Mouse (Mus musculus) neural tube, embryonic 15.5 days (tissue): Measurements from ENCODE around the gene Gm10220. TPM values are rescaled to one million over a fixed set of nuclear protein-coding genes. Genes with fewer than 3 reads are reported as not detected.
"Not testable (repeated sequence)": the region's sequence is repeated elsewhere in the genome, so short reads cannot be mapped to it uniquely, and the experiment has no call there.

Experiments used
- ATAC-seq: fragments of 200-750 bp; cut with Nextera tagmentation; 2 replicates; pipeline ENCODE4 v1.8.0; 2017; ENCODE audit warnings: mild to moderate bottlenecking, moderate TSS enrichment, moderate library complexity; ENCODE audit not compliant: low FRiP score
- H3K27ac ChIP-seq: fragments of 300-500 bp; sonication (generic); replicated peaks from 2 replicates; pipeline ENCODE4 v1.5.1; 2015; ENCODE audit warnings: mild to moderate bottlenecking, inconsistent platforms
- H3K27me3 ChIP-seq: fragments of 300-500 bp; sonication (generic); replicated peaks from 2 replicates; pipeline ENCODE4 v1.6.1; 2015; ENCODE audit warnings: inconsistent platforms
- H3K36me3 ChIP-seq: fragments of 300-500 bp; sonication (generic); 2 replicates; pipeline ENCODE4 v1.6.1; 2015; ENCODE audit warnings: inconsistent platforms
- H3K4me1 ChIP-seq: fragments of 300-500 bp; sonication (generic); 2 replicates; pipeline ENCODE4 v1.6.1; 2015; ENCODE audit warnings: inconsistent platforms
- H3K4me2 ChIP-seq: fragments of 300-500 bp; sonication (generic); 2 replicates; pipeline ENCODE4 v1.6.1; 2015; ENCODE audit warnings: inconsistent platforms, mild to moderate bottlenecking, moderate library complexity
- H3K4me3 ChIP-seq: fragments of 300-500 bp; sonication (generic); replicated peaks from 2 replicates; pipeline ENCODE4 v1.5.1; 2015; ENCODE audit warnings: mild to moderate bottlenecking, inconsistent platforms
- H3K9ac ChIP-seq: fragments of 300-500 bp; sonication (generic); replicated peaks from 2 replicates; pipeline ENCODE4 v1.6.1; 2015; ENCODE audit warnings: mild to moderate bottlenecking, inconsistent platforms
- H3K9me3 ChIP-seq: fragments of 300-500 bp; sonication (generic); replicated peaks from 2 replicates; pipeline ENCODE4 v1.6.1; 2016; ENCODE audit warnings: inconsistent platforms
- WGBS: fragments of 180-500 bp; shearing (Covaris S2); methylation state at CpG from one replicate; pipeline ENCODE4 v1.1.7; 2015; ENCODE audit warnings: mixed read lengths; 5-methylcytosine and 5-hydroxymethylcytosine counted together
- polyA plus RNA-seq: library from polyadenylated mRNA; unstranded; fragments of >200 nt; fragmentation: Nextera tagmentation; extraction: Ambion mirVana; gene quantifications from 2 replicates; pipeline ENCODE4 v1.2.1, GENCODE M21; 2015

Gene Gm10220
- polyA plus RNA-seq, result 0.18 and 0.19 TPM in 2 replicates

DNA sequence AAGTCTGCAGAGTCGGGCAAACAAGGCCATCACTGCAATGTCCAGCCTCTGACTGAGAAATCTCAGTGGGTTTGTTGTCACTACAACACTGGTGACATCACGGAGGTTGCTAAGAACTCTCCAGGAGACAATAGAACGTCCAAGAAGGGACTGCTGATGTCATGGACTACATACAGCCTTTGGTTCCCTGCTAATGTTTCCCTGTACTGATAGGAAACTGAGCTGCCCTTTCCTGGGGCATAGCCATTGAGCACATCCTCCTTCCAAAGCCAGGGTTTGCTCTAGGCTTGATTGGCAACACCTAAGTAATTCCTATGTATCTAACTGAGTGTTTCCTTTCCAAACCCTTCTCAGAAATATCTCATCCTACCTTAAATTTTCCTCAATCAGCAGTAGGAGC, at the start of gene Gm10220:
TSS of gene Gm10220 (minus strand) at position 101 of the 400 bp plus-strand sequence.
- not testable (repeated sequence) for H3K4me2 ChIP-seq, H3K4me3 ChIP-seq, H3K9ac ChIP-seq, ATAC-seq, H3K27me3 ChIP-seq, H3K9me3 ChIP-seq, H3K27ac ChIP-seq, H3K4me1 ChIP-seq, H3K36me3 ChIP-seq
- WGBS, result no CpG with 5 or more reads among the region's 3 CpGs

DNA sequence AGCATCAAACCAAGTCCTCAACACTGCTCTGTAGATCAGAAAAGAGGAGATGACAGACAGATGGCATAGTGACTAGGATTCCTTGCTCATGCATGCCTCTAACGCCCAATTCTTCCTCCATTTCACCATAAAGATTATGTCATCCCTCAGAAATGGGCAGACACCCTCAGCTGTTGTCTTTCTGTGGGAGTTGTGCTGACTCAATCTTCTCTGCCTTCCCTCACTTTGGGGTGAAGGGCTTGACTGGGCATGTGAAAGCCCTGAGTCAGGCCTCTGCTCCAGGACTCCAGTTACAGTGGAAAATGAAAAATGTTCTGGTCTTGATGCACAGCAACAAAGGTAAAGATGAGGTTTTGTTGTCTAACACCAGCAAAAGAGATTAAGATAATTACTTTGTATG, 48.6 kb upstream of the Gm10220 start:
- H3K27me3 ChIP-seq, result no peaks in the 10 kb centered on the region
- H3K36me3 ChIP-seq, result no peaks in the 10 kb centered on the region
- H3K4me2 ChIP-seq, result no peak overlapping the region
- 92% methylated on average over 1 of the region's 1 CpGs for WGBS
- no peak for ATAC-seq
- H3K9ac ChIP-seq, result no peak overlapping the region
- H3K4me1 ChIP-seq, result peaks cover 12% of the 10 kb centered on the region
- no peaks in the 10 kb centered on the region for H3K9me3 ChIP-seq
- H3K27ac ChIP-seq, result no peak overlapping the region
- H3K4me3 ChIP-seq, result no peak overlapping the region

DNA sequence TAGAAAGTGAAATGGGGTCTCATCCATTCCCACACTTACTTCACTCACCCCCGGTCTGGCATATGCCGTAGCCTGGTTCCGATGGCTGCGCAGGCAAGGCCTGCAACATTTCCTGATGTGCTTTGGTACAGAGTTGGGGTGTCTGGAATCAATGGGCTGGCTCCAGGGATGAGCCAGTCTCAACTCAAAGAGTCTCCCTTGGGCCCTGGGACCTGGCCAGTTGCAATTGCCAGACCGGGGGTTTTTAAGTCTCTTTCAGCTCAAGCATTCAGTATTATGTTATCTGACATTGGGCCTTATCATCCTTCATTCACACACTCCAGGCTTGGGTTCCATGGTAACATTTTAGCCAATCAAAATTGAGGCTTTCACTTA, 44.6 kb upstream of the Gm10220 start:
- Histone ChIP-seq H3K4me2 (no peak overlapping the region), H3K27me3 (no peaks in the 10 kb centered on the region), H3K9ac (no peak overlapping the region), H3K9me3 (no peaks in the 10 kb centered on the region), H3K4me3 (no peak overlapping the region), H3K4me1 (no peaks in the 10 kb centered on the region), H3K27ac (no peak overlapping the region), H3K36me3 (no peaks in the 10 kb centered on the region)
- ATAC-seq, result no peak
- WGBS, result 90% methylated on average over 5 of the region's 5 CpGs

DNA sequence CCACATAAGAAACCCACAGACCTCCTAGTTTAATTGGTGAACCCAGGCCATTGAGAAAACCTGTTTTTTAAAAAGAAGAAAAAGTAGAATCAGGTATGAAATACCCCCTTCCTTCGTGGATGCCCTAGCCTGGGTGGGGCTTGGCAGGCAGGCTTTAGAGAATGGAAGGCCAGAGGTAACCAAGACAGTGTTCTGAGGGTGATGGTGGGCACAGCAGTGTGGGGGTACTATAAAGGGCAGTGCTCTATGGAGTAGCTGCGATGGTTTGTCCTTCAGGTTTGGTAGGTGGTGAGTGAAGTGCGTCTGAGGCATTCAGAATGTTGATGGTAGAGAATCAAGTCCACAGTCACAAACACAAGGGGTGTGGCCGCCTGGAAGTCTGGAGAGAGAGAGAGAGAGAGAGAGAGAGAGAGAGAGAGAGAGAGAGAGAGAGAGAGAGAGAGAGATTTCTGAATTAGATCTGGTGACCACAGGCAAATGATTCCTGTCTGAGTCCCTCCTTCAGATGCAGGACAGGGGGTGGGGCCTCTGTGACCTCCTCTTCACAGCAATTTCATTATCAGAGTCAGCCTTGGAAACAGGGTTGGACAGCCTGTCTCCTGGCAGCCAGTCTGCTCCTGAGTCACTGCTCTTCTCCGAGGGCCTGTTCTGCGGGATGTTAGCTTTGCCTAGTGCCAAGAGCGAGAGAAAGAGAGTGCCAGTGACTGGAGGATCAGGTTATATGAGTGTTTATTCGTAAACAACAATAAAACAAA, 44.0 kb upstream of the Gm10220 start:
- H3K27ac ChIP-seq, result no peak overlapping the region
- H3K4me2 ChIP-seq, result no peak overlapping the region
- no peak for ATAC-seq
- H3K4me1 ChIP-seq, result no peaks in the 10 kb centered on the region
- no peaks in the 10 kb centered on the region for H3K36me3 ChIP-seq
- 79% methylated on average over 8 of the region's 8 CpGs for WGBS
- H3K9me3 ChIP-seq, result no peaks in the 10 kb centered on the region
- H3K27me3 ChIP-seq, result no peaks in the 10 kb centered on the region
- H3K4me3 ChIP-seq, result no peak overlapping the region
- H3K9ac ChIP-seq, result no peak overlapping the region

DNA sequence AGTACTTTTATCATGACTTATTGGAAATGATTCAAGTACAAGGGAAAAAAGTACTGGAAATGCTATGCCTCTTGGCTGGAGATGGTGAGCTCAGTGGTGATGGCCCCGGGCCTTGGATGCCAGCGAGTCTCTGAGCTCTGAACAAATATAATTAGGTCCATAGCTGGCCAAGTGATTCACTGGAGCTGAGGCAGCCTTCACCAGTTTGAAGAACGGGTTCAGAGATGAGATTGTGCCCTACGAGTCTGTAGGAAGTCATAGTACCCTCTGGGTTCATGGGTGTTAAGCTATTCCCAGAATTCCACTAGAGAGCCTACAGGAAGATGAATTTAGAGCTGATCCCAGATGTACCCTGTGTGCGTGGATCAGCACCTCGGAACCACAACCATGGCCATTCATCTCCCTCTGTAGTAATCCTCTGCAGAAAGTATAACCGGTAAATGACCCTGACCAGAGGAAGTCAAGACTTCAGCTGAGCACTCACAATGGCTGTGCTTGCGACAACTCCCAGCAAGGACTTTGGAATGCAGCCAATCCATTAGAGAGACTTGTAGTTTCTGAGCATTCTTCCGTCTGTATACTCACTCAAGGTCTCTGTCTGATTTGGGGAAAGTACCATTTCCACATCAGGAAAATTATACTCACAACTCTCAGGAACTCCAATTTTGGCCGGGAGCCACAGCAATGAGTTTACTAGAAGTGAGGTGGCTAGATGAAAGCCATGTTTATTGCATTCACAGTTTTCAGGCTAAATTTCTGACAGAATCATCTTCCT, 36.4 kb upstream of the Gm10220 start:
- H3K4me2 ChIP-seq, result no peak overlapping the region
- no peak for ATAC-seq
- no peak overlapping the region for H3K4me3 ChIP-seq
- H3K27ac ChIP-seq, result no peak overlapping the region
- 77% methylated on average over 10 of the region's 10 CpGs for WGBS
- no peak overlapping the region for H3K9ac ChIP-seq
- H3K4me1 ChIP-seq, result no peaks in the 10 kb centered on the region
- H3K9me3 ChIP-seq, result no peaks in the 10 kb centered on the region
- H3K27me3 ChIP-seq, result no peaks in the 10 kb centered on the region
- H3K36me3 ChIP-seq, result no peaks in the 10 kb centered on the region

DNA sequence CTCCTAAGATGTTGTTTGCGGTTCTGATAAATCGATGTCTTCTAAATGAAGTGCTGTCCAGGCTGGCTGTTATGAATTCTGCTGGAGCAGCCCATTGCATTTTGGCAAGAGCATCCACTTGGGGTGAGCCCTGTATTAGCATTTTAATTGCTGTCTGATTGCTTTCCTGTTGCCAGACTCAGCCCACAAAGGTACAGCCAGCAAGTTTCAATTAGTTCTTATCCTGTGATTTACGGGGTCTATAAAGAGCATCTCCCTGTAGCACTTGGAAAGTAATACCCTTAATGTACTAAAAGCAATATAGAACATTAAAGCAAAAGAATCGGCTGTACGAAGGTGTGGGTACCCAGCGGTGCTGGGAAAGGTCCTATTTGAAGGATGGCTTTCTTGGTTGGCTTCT, 21.7 kb upstream of the Gm10220 start:
- ATAC-seq, result peak; percentile 84
- Histone ChIP-seq H3K36me3 (no peaks in the 10 kb centered on the region), H3K4me1 (peaks cover 11% of the 10 kb centered on the region), H3K9me3 (no peaks in the 10 kb centered on the region), H3K4me3 (no peak overlapping the region), H3K4me2 (no peak overlapping the region), H3K9ac (no peak overlapping the region), H3K27ac (no peak overlapping the region), H3K27me3 (no peaks in the 10 kb centered on the region)
- WGBS, result 30% methylated on average over 6 of the region's 6 CpGs

DNA sequence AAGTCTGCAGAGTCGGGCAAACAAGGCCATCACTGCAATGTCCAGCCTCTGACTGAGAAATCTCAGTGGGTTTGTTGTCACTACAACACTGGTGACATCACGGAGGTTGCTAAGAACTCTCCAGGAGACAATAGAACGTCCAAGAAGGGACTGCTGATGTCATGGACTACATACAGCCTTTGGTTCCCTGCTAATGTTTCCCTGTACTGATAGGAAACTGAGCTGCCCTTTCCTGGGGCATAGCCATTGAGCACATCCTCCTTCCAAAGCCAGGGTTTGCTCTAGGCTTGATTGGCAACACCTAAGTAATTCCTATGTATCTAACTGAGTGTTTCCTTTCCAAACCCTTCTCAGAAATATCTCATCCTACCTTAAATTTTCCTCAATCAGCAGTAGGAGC, 16.0 kb downstream of the Gm10220 start, which contains the start of gene 5031410I06Rik:
TSS of gene 5031410I06Rik (minus strand) at position 101 of the 400 bp plus-strand sequence.
- not testable (repeated sequence) for ATAC-seq, H3K4me1 ChIP-seq, H3K9ac ChIP-seq, H3K27ac ChIP-seq, H3K27me3 ChIP-seq, H3K4me3 ChIP-seq, H3K9me3 ChIP-seq, H3K36me3 ChIP-seq, H3K4me2 ChIP-seq
- no CpG with 5 or more reads among the region's 3 CpGs for WGBS

DNA sequence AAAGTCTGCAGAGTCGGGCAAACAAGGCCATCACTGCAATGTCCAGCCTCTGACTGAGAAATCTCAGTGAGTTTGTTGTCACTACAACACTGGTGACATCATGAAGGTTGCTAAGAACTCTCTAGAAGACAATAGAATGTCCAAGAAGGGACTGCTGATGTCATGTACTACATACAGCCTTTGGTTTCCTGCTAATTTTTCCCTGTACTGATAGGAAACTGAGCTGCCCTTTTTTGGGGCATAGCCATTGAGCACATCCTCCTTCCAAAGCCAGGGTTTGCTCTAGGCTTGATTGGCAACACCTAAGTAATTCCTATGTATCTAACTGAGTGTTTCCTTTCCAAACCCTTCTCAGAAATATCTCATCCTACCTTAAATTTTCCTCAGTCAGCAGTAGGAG, 32.0 kb downstream of the Gm10220 start, which contains the start of gene Gm10471:
TSS of gene Gm10471 (minus strand) at position 101 of the 400 bp plus-strand sequence.
- not testable (repeated sequence) for H3K4me2 ChIP-seq, H3K4me1 ChIP-seq, H3K9ac ChIP-seq, H3K27me3 ChIP-seq, H3K4me3 ChIP-seq, H3K36me3 ChIP-seq, H3K27ac ChIP-seq, H3K9me3 ChIP-seq, ATAC-seq
- WGBS, result 69% methylated on average over 1 of the region's 1 CpGs

DNA sequence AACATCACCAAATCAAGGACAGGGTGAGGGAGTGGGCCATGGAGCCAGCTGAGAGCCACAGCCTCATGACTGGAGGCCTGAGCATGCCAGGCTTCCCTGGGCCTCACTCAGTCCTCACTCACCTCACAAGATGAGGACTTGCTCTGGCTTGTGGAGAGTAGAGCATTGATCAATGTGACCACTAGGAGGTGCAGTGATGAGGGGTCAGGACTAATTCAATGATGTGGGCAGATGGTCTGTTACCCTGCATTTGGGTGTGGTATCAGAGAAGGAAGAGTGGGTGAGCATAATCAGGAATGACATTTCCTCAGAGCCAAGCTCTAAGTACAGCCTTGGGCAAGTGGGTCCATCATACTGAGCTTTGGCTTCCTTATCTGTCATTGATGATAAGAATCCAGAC, 42.2 kb downstream of the Gm10220 start:
- not testable (repeated sequence) for H3K27ac ChIP-seq, H3K9ac ChIP-seq, H3K36me3 ChIP-seq, H3K4me2 ChIP-seq, ATAC-seq, H3K4me3 ChIP-seq, H3K9me3 ChIP-seq, H3K27me3 ChIP-seq, H3K4me1 ChIP-seq

DNA sequence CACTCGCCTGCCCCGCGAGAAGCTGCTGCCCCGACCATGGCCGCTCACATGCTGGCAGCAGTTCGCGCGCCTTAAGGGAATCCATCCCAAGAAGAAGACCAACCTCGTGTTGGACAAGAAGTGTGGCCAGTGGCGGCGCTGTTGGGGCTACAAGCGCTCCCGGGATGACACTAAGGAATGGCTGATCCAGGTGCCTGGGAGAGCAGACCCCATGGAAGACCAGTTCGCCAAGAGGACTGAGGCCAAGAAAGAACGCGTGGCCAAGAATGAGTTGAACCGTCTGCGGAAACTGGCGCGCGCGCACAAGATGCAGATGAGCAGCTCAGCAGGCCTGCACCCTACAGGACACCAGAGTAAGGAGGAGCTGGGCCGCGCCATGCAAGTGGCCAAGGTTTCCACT, 50.5 kb downstream of the Gm10220 start:
- H3K4me3 ChIP-seq, result no peak overlapping the region
- H3K9me3 ChIP-seq, result 0 out of 2 replicates have a peak, but pooled peaks cover 6% of the 10 kb centered on the region
- H3K4me2 ChIP-seq, result no peak overlapping the region
- no peaks in the 10 kb centered on the region for H3K27me3 ChIP-seq
- no peak overlapping the region for H3K27ac ChIP-seq
- ATAC-seq, result no peak
- H3K4me1 ChIP-seq, result no peaks in the 10 kb centered on the region
- H3K36me3 ChIP-seq, result no peaks in the 10 kb centered on the region
- 91% methylated on average over 24 of the region's 24 CpGs for WGBS
- no peak overlapping the region for H3K9ac ChIP-seq
